Mouse (Mus musculus): ENCODE data around the gene Ahnak2.

DNA sequence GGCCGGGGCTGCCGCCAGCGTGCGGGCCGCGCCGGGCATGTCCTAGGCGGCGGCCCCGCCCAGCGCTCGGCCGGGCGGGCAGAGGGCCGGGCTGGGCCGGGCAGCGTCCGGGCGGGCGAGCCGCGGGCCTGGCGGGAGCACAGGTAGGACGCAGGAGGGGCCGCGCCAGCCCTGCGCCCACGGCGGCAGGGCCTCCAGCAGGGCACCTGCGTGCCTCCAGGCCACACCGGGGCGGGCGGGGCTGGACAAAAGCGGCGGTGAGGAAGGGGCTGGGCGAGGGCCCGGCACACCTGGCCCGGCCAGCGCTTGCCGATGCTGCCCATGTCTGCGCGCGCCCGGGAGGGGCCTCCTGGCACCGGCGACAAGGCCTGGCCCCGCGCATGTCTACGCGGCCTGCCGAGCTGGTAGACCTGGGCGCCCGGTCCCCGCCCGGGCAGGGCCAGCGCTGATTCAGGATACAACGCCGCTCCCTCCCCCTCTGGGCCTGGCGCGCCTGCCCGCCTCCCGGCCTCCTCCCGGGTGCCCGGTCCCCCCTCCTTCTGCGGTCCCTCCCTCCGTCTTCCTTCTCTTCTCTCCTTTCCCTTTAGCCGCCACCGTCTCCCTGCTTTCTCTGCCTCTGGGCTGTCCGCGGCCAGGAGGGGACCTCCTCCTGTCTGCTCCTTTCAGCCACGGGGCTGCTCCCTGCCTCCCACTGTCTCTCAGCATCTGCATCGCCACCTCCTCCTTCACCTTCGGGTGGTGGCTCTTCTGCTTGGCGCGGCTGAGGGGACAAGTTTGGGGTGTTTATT, 80.0 kb downstream of the Ahnak2 start:
- TF ChIP-seq POLR2A (IDR thresholded peaks at IDR 0.05; ENCODE audit: control insufficient read depth in 1 of 2, insufficient read depth in 1 of 2, low read depth in 1 of 2, low read length in 2 of 2, poor library complexity in 1 of 2) (no peak; a peak in 2 of 4 replicates), POLR2AphosphoS5 (IDR thresholded peaks at IDR 0.05; ENCODE audit: borderline replicate concordance, low read depth, low read length) (no peak), CHD1 (IDR thresholded peaks at IDR 0.05; ENCODE audit: low read depth, low read length) (no peak), SIN3A (IDR thresholded peaks at IDR 0.05; ENCODE audit: low read length) (no peak; the same call in 1 of the 2 replicates), TBP (IDR thresholded peaks at IDR 0.05; ENCODE audit: low read depth, low read length) (no peak), CTCF (IDR thresholded peaks at IDR 0.05 in 2 of 3, conservative IDR thresholded peaks at IDR 0.05 in 1 of 3; ENCODE audit: control insufficient read depth in 1 of 3, insufficient read depth in 1 of 3, low read depth in 2 of 3, low read length in 3 of 3, poor library complexity in 1 of 3, severe bottlenecking in 1 of 3) (no peak), CHD2 (IDR thresholded peaks at IDR 0.05; ENCODE audit: low read length) (no peak), ZKSCAN1 (IDR thresholded peaks at IDR 0.05; ENCODE audit: low read depth, low read length) (no peak), BHLHE40 (IDR thresholded peaks at IDR 0.05; ENCODE audit: borderline replicate concordance, low read depth, low read length) (no peak), MXI1 (IDR thresholded peaks at IDR 0.05; ENCODE audit: low read depth, low read length) (no peak; the same call in 1 of the 2 replicates), RAD21 (IDR thresholded peaks at IDR 0.05; ENCODE audit: low read depth, low read length) (no peak)

Measured in MEL (cell line).